Mouse (Mus musculus): Measurements from ENCODE around the gene Ttll10.

Gene Ttll10

GRCm38 (mm10) chr4:156024184-156024583, 35.0 kb downstream of the Ttll10 start:
- DNase-seq (ENCODE audit: low read depth), result no peak

GRCm38 (mm10) chr4:156023520-156023919, 35.7 kb downstream of the Ttll10 start:
- DNase-seq (ENCODE audit: low read depth), result no peak

- no peak for DNase-seq (ENCODE audit: low read depth)
Measured at GRCm38 (mm10) chr4:156021942-156022419, 37.2 kb downstream of the Ttll10 start.

GRCm38 (mm10) chr4:156021381-156021780, 37.8 kb downstream of the Ttll10 start:
- no peak for DNase-seq (ENCODE audit: low read depth)

- no peak for DNase-seq (ENCODE audit: low read depth)
Measured at GRCm38 (mm10) chr4:156019771-156020170, 39.4 kb downstream of the Ttll10 start.

GRCm38 (mm10) chr4:156014436-156014835, 44.8 kb downstream of the Ttll10 start:
- peak; percentile 18 for DNase-seq (ENCODE audit: low read depth)

- no peak for DNase-seq (ENCODE audit: low read depth)
Measured at GRCm38 (mm10) chr4:156013637-156014036, 45.6 kb downstream of the Ttll10 start, which contains the start of gene Tnfrsf4. Tnfrsf4 (plus strand) TSS chr4:156013843.

- no peak for DNase-seq (ENCODE audit: low read depth)
Measured at GRCm38 (mm10) chr4:156008369-156008768, 50.8 kb downstream of the Ttll10 start.

- no peak for DNase-seq (ENCODE audit: low read depth)
Measured at GRCm38 (mm10) chr4:156004109-156004508, 55.1 kb downstream of the Ttll10 start.

GRCm38 (mm10) chr4:155993606-155994005, 65.6 kb downstream of the Ttll10 start:
- no peak for DNase-seq (ENCODE audit: low read depth)

GRCm38 (mm10) chr4:155992906-155993547, 66.2 kb downstream of the Ttll10 start:
- DNase-seq (ENCODE audit: low read depth), result peak; percentile 93

- peak; percentile 92 for DNase-seq (ENCODE audit: low read depth)
Measured at GRCm38 (mm10) chr4:155992241-155992905, 66.8 kb downstream of the Ttll10 start, which contains the start of the genes B3galt6 and Sdf4. B3galt6 (minus strand) TSS chr4:155992649. Sdf4 (plus strand) TSS chr4:155992872.

- DNase-seq (ENCODE audit: low read depth), result no peak
Measured at GRCm38 (mm10) chr4:155991908-155992230, 67.3 kb downstream of the Ttll10 start.

- DNase-seq (ENCODE audit: low read depth), result peak; percentile 21
Measured at GRCm38 (mm10) chr4:155991211-155991907, 67.9 kb downstream of the Ttll10 start.
